Mouse (Mus musculus): Measurements from ENCODE around the gene E130218I03Rik.

Gene E130218I03Rik

DNA sequence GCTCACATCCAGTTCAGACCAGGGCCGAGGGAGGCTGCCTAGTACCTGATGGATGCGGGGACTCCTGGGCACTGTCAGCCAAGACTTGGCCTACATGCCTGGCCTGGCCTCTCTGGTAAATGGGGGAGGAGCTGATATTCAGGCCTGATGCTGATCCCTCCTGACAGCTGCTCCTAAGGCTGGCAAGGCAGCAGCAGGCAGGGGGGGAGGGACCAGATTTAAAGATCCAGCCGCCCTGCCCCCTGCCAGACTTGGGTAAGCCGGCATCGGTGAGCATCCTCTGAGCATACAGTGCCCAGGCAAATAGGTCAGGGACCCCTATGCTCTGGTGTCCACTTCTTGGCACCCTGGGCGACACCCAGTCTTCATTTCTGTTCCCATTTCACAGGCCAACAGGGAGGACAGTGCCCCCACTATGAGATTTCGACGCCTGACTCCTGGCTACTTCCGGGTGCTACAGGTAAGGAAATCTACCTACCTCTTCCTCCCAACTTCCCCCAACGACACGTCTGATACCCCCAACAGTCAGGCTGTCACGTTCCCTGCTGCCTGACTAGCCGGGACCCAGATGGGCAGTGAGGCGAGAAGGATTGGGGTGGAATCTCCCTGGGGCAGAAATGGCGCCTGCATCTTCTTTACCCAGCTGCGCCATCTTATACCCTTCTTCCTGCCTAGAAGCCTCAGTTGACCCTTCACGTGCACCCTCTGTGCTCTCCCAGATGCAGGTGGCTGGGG lies at the start of gene E130218I03Rik:
Gene E130218I03Rik, plus strand, starts transcription at position 147 of the 735 bp plus-strand sequence.
- DNase-seq (ENCODE audit: low read depth): no peak

DNA sequence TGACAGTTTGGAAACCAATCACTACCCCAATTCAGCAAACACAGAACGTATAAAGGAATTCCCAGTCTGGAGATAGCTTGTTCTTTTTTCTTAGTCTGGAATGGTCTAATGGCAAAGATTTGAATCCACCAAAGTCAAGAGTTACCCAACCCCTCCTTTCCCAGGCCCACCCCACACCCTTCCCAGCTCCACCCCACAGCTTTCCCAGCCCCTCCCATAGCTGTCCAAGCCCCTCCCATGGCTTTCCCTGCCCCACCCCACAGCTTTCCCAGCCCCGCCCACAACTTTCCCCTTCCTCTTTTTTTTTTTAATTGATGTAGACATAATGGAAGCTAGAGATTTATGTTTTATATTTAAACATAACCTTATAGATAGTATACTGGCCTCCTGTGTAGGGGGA lies 44.1 kb upstream of the E130218I03Rik start:
- no peak for DNase-seq (ENCODE audit: low read depth)

DNA sequence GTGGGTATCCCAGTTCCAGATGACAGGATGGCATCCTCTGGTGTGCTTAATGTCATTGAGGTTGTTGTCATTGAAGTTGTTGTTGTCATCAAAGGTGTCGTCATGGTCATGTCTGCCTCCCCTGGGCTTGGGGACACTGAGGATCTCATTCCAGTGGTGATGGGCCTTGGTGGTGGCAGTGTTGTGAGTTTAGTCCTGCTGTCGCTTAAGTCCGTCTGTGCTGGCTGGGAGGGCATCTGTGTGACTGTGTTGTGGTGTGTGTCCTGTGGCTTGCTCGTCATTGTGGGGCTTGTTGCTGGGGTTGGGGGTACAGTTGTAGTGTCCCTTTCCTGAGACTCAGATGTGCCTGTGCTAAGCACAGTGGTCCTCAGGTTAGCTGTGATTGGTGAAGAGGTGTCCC lies 40.6 kb upstream of the E130218I03Rik start, which contains the start of gene Gm7534:
Gene Gm7534, minus strand, starts transcription at position 101 of the 400 bp plus-strand sequence.
- no peak for DNase-seq (ENCODE audit: low read depth)

DNA sequence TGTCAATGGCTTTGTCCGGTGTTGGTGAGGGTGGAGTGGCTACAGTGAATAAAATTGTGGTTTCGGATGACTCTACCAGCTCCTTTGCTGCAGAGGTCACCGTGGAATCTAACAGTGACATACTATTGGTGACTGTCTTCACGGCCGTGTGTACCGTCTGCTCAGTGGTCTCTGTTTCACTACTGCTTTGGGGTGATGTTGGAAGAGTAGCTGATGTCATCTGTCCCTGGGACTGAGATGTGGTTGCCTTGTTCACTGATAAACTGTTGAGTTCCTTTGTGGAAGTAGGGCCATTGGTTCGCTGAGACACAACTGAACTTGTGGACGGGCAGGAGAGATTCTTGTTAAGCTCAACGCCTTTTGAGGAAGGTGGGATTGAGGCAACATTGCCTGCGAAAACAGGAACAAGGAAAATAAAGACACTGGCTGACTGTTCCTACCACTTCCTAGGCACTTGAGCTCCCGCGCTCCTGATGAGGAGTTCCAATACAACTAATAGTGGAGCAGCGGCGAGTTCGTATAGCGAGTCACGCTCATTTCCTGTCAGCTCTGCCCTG lies 40.0 kb upstream of the E130218I03Rik start:
- no peak for DNase-seq (ENCODE audit: low read depth)

DNA sequence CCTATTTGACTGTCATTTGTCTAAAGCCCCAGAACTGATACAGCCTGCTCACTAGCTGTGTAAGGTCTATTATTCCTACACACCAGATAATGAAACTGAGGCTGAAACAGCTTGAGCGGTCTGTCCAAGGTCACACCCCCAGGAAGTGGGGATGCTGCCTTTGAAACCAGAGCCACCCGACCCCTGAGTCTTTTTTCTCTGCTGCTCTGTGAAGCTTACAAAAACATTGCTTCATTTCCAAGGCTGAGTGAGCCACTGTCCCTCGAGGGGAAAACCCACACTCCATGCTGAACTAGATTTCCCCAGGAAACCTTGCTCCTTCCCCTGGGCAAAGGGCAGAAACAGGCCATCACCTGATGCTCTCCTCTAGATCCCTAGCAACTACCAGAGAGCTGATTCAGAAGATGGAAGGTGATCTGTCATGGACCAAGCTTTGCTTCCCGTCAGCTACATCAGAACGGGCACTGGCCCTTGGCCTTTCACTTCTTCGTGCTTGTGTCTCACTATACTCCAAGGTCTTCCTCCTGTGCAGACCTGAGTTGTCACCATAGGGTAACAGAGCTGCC lies 36.9 kb upstream of the E130218I03Rik start:
- no peak for DNase-seq (ENCODE audit: low read depth)

DNA sequence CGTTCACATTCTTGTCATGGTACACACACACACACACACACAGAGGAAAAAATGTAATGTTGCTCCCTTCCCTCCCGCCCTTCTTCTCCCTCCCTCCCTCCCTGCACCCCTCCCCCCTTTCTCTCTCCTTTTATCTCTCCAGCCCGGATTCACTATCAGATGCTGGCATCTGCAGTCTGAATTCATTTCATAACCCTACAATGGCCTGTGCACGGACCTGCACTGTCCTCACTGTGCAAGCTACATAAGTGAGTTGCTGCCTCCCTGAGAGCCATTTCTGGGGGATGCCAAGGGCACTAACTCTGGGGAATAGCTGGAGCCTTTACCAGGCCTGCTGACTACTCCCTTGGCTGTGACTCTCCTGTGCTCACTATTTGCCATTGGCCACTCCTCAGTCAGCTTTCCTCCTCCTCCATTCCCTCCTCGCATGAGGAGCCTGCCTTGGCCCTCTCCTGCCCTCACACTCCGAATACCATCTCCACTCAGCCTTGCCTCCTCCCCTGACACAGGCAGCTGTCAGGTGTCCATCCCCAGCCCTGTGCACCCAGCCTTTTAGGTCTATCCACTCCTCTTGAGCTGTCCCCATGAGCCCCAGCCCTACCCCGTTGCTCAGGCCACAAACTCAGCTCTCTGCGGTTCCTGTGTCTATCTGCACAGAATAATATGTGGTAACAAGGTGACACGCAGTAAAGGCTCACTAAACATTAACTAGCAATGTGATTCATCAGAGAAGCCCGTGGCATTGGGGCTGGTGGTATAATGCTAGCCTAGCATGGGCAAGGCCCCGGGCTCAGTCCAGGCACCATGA lies 20.5 kb upstream of the E130218I03Rik start:
- no peak for DNase-seq (ENCODE audit: low read depth)

DNA sequence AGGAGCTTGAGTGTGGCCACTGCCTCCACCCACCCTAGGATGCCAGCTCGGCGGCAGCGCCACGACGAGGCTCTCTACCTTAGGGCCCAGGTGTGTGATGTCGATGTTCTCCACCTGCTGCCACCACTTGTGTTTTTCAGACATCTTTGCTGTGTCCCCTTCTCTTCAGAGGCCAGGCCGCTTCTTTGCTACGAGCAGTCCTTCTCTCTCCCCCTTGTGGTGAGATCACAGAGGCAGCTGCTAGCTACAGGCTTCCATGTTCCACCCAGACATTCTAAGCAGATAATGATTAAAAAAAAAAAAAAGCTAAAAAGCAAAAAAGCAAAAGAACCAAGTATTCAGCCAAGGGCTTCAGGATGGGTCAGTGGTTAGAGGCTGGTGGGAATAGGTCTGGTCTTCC lies 16.3 kb upstream of the E130218I03Rik start, which contains the start of gene Catsper4:
Gene Catsper4, minus strand, starts transcription at position 190 of the 400 bp plus-strand sequence.
- DNase-seq (ENCODE audit: low read depth): peak; percentile 25

DNA sequence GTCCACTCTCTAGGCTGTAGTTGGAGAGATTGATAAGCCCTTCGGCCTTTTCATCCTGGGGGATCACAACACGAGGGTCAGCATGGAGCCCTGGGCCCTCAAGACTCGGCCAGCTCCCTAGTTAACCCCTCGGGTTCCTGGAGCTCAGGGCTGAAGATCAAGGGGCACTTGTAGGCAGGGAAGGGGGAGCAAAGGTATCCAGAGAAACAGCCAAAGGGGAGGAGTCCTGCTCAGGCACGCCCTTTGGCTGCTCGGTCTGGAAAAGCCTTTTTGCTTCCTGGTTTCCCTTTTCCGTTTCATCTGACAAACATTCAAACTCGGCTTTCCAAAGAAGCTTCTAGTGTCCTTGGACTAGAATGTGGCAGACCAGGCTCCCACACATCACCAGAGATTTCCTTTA lies 13.0 kb upstream of the E130218I03Rik start:
- no peak for DNase-seq (ENCODE audit: low read depth)

DNA sequence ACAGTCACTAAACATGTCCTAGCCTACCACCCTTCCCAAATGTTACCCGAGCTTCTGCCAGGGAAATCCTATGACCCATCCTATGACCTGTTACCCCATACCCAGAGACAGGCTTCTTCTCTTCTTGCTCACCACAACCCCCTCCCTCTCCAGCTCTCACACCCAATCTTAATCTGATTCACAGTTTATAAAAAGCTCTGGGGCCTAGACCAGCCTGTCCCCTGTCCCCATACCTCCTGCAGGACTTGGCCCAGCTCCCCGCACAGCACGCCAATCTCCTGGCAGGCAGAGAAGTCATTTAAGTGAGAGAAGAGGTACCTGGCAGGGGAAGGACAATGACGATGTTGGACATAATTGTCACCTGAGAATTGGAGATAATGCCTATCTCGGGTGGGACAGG lies 8.6 kb upstream of the E130218I03Rik start:
- no peak for DNase-seq (ENCODE audit: low read depth)

DNA sequence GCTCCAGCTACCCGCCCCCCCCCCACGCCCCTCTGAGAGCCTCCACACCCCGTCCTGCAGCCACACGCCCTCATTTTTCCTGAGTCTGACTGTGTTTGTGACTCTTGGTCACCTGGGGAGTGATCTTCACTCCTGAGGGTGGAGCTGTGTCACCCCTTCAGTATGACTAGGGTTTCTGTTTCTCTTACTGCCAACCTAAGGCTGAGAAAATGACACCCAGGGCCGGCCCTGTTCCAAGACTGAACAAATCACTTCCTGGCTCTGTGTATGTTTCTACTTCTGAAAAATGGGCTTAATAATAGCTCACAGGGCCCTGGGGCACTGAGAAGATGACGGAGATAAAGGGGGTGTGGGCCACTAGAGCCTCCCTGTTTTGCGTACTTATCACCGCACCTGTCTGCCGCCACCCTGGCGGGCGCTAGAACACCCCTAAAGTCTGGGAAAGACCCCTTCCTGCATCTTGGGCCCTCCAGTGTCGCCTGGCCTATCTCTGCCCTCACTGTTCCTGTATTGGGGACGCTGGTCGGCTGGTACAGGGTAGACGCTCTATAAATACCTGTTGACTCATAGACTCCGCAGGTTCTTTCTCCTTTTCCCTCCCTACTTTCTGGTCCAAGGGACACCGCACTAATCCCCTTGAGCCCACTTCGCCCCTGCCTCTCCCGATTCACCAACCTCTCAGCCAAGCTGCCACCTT lies 5.7 kb upstream of the E130218I03Rik start:
- DNase-seq (ENCODE audit: low read depth): no peak

DNA sequence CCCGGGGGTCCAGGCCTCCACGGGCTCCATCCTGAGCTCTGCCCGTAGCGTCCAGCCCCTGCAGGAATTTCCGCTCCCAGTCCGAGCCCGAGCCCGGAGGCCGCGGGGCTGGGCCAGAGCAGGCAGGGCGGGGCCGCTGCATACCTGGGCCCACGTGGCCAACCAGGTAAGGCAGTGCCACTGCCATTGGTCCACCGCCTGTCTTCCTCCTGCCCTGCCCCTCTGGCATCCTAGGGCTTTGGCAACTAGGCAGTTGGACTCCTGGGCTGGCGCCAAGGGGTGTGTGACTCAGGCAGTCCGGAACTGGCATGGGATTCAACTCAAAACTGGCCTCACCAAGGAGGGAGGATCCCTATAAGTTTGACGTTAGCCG lies 5.2 kb upstream of the E130218I03Rik start, which contains the start of gene Cnksr1:
Gene Cnksr1, minus strand, starts transcription at position 121 of the 373 bp plus-strand sequence.
- DNase-seq (ENCODE audit: low read depth): no peak

DNA sequence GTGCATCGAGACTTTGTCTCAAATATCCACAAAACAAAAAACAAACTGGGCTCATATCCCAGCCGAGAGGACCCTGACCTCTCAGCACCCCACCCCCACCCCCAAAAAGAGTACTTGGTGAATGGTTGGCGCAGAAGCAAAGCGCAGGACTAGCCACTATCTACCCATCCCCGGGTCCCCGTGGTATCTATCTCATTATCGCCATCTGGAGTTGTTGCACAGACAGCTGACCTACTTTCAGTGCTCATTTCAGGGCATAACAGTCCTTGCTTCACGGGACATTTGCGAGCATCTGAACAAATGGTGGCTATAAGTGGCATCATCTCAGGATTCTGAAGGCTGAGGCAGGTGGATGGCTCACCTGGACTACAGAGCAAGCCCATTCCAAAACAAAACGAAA lies 4.8 kb upstream of the E130218I03Rik start:
- DNase-seq (ENCODE audit: low read depth): no peak

DNA sequence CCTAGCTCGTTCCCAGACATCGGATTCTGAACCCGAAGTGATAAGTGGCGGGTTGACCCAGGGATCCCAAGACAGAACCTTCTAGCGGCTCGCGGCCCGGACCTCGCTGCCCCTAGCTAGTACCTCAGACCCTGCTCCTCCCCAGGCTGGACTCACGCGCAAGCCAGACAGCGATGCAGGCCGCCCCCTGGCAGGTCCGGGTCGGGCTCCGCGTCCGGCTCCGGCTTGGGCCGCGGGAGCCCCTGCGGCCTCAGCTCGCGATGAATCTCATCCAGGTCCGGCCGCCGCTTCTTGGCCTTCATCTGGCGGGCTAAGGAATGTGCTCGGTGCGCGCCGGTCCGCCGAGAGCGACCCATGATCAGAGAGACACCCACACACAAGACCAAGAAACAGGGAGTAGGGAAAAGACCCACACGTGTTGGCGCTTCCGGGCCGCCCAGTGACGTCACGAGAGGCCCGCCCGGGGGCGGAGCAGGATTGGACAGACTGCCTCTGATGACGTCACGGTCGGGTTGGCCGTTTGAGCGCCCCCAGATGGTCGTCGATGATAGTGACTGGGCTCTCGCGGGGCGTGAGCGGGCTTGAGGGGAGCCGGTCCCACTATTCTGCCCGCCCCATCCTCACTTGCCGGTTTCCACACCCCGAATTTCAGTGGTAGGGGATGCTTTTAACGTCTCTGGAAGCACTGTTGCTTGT lies 1.8 kb downstream of the E130218I03Rik start, which contains the start of gene Zfp593:
Gene Zfp593, minus strand, starts transcription at position 445 of the 696 bp plus-strand sequence.
- DNase-seq (ENCODE audit: low read depth): peak; percentile 92

DNA sequence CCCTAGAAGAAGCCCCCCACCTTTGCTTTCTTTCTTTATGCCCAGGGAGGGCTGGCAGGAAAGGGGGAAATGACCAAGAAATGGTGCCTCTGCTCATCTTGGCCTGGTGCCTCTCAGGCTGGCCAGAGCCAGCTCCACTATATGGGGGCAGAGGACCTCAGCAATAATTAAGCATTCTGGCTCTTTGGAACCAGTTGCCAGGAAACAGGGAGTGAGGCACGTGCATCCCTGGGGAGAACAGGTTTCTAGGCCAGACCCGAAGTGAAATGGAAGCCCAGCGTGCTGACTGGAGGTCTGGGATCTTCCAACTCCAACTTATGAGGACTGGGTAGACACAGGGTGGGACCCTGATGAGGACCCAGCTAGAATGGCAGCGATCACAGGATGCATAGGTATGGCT lies 2.8 kb downstream of the E130218I03Rik start:
- no peak for DNase-seq (ENCODE audit: low read depth)

DNA sequence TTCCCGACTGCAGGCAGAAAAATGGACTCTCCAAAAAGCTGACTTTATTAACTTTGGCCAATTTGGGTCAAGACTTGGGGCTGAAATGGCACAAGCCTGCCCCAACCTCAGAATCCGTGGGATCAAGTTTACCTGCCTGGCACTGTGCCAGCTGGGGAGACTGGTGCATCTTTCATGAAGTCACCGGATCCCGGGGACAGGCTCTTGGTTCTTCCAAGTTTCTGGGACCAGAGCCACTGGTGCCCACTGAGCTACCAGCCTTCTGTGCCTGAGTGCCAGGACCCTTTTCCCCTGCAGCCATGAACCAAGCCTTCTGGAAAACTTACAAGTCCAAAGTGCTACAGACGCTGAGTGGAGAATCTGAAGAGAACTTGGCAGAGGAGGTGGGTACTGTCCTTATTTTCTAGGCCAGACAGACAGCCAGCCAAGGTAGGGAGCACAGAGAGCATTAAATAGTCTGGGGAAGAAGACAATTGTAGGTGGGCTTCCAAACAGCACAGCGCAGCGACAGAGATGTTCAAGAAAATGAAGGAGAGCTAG lies 3.3 kb downstream of the E130218I03Rik start, which contains the start of gene Gm30191:
Gene Gm30191, plus strand, starts transcription at position 217 of the 540 bp plus-strand sequence.
- no peak for DNase-seq (ENCODE audit: low read depth)

DNA sequence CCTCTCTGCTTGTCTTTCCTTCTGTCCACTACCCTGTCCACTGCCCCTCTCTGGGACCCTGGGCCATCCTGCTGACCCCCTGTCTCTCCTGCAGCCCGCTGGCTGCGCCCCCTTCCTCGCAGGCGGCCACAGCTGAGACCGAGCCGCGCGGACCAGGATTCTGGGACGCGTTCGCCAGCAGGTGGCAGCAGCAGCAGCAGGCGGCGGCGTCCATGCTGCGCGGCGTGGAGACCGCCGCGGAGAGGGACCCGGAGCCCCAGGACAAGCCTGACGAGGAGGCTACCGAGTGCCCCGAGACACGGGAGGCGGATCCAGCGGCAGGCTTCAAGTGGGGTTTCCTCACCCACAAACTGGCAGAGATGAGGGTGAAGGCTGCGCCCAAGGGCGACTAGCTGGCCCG lies 6.2 kb downstream of the E130218I03Rik start:
- DNase-seq (ENCODE audit: low read depth): peak; percentile 40

DNA sequence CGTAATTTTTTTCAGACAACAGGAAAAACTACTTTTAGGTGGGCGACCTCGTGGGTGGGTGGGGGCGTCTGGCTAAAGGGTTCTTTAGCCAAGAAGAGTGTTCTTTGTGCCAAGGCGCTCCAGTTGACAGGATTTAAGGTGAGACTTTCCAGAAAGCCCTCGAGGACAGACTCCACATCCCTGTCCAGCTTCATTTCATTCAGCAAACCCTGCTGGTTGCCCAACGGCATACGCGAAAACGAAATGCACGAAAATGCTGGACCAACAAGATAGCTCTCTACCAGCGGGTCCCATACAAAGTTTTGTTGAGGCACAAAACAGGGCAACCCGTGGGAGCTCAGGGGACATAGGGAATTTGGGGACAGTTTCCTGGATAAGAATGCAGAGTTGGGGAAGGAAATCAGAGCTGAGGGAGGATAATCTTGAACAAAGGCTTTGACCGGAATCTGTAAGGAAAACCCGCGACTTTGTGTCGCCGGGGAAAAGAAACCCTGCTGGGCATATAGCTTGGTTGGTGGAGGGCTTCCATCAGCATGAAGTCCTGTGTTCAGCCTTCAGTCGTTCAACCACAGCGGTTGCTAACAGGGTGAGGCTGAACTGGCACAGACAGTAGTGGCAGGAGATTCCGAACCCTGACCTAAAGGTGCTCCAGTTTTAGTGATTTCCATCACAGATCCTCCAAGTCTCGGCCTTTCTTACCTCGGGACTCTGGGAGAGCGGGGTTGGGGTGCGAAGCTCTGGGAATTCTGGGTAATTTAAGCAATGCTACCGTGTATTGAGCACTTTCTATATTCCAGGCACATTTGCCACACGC lies 6.9 kb downstream of the E130218I03Rik start:
- no peak for DNase-seq (ENCODE audit: low read depth)

DNA sequence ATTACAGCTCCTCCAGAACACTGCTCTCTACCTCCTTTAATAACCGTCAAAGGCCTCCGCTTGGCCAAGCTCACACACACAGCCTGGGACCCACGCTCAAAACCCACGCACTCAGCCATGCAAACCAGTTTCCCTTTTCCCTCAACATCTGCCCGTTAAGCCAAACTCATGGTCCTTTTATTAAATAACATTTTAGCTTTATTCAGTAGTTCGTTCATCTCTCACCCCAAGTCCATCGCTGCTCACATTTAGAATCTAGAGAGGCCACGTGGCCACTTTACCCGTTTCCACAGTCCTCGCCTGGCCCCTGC lies 7.4 kb downstream of the E130218I03Rik start:
- DNase-seq (ENCODE audit: low read depth): no peak

DNA sequence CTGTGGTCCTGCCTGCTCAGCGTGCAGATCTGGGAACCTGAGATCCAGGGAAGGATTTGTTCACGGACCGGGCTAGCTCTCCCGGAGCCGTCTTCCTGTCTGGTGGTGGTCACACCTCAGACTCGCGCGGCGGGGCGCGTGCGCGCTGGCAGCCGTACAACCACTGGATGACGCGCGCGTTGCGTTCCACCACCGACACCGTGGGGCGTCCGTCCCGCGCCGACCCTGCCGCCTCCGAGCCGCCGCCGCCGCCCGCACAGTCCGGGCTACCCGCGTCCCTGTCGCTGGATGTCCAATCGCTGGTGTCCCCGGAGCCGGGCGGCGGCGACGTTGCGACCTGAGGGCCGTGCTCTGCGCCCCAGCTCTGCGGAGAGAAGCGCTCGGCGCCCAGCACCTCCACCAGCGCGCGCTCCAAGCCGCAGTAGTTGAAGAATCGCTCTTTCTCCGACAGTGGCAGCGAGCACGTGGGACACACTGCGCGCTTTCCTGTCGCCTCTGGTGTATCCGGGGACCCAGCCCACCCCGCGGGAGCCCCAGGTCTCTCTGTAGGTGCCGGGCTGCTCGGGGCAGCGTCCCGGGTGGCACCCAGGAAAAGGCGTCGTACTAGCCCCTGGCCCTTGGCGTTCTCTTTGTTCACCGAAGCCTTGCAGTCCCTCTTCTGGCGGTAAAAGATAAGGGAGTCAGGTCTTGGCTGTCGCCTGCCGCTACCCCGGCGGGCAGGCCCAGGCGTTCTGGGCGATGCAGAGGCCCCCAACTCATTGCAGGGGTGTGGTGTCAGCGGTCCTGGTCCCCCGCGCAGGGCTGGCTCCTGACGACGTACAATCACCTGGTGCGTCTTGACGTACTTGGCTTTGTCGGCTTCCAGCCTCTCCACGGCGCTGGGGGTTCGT lies 8.0 kb downstream of the E130218I03Rik start:
- DNase-seq (ENCODE audit: low read depth): no peak
